Mouse (Mus musculus) kidney, embryonic 16.5 days (tissue): ENCODE data around the gene Gm43517. TPM values are rescaled to one million over a fixed set of nuclear protein-coding genes. Genes with fewer than 3 reads are reported as not detected.
A peak's percentile ranks its signal among the peaks of the same experiment; 100 is the strongest.

Experiments
- ATAC-seq: fragments of 200-750 bp; cut with Nextera tagmentation; 2 replicates; pipeline ENCODE4 v1.8.0; 2017; ENCODE audit warnings: moderate TSS enrichment; ENCODE audit not compliant: low FRiP score, low TSS enrichment
- H3K27ac ChIP-seq: fragments of 300-500 bp; sonication (generic); 2 replicates; pipeline ENCODE4 v1.5.1; 2014; ENCODE audit warnings: low read length
- H3K27me3 ChIP-seq: fragments of 300-500 bp; sonication (generic); 2 replicates; pipeline ENCODE4 v1.6.1; 2014; ENCODE audit warnings: low read length, control low read depth, mixed read lengths; ENCODE audit not compliant: insufficient read depth
- H3K36me3 ChIP-seq: fragments of 300-500 bp; sonication (generic); 2 replicates; pipeline ENCODE4 v1.6.1; 2014; ENCODE audit warnings: low read length, control low read depth, mixed read lengths; ENCODE audit not compliant: insufficient read depth
- H3K4me1 ChIP-seq: fragments of 300-500 bp; sonication (generic); 2 replicates; pipeline ENCODE4 v1.6.1; 2014; ENCODE audit warnings: low read length, control low read depth, mixed read lengths; ENCODE audit not compliant: insufficient read depth
- H3K4me2 ChIP-seq: fragments of 300-500 bp; sonication (generic); replicated peaks from 2 replicates; pipeline ENCODE4 v1.6.1; 2014; ENCODE audit warnings: low read depth, low read length
- H3K4me3 ChIP-seq: fragments of 300-500 bp; sonication (generic); 2 replicates; pipeline ENCODE4 v1.5.1; 2014; ENCODE audit warnings: mild to moderate bottlenecking, low read length
- H3K9ac ChIP-seq: fragments of 300-500 bp; sonication (generic); replicated peaks from 2 replicates; pipeline ENCODE4 v1.6.1; 2014; ENCODE audit warnings: low read length
- H3K9me3 ChIP-seq: fragments of 300-500 bp; sonication (generic); 2 replicates; pipeline ENCODE4 v1.6.1; 2016; ENCODE audit warnings: low read length, control low read depth
- WGBS: fragments of 180-500 bp; shearing (Covaris S2); extraction: QIAGEN DNeasy Blood & Tissue Kit; methylation state at CpG from one replicate; pipeline ENCODE4 v1.1.7; 2014; 5-methylcytosine and 5-hydroxymethylcytosine counted together
- polyA plus RNA-seq: library from polyadenylated mRNA; unstranded; fragments of >200 nt; fragmentation: Nextera tagmentation; extraction: Ambion mirVana; gene quantifications from 2 replicates; pipeline ENCODE4 v1.2.1, GENCODE M21; 2015

Gene Gm43517
- polyA plus RNA-seq, 1 experiment from 2014 or later: not detected

- 2% methylated on average over 23 of the region's 23 CpGs for WGBS
- H3K4me3 ChIP-seq: no peak overlapping the region
- peaks cover 72% of the 10 kb centered on the region for H3K27me3 ChIP-seq
Measured at GRCm38 (mm10) chr12:49385631-49385990, 637 bp downstream of the Gm43517 start.

GRCm38 (mm10) chr12:49386081-49386805 is 1.3 kb downstream of the Gm43517 start:
- H3K27ac ChIP-seq: no peak overlapping the region
- no peak overlapping the region for H3K4me3 ChIP-seq
- no peaks in the 10 kb centered on the region for H3K9me3 ChIP-seq
- no peak for ATAC-seq
- H3K4me1 ChIP-seq: peaks cover 11% of the 10 kb centered on the region
- no peak overlapping the region for H3K4me2 ChIP-seq
- no peak overlapping the region for H3K9ac ChIP-seq
- H3K27me3 ChIP-seq: peaks cover 71% of the 10 kb centered on the region
- WGBS: 15% methylated on average over 10 of the region's 10 CpGs
- no peaks in the 10 kb centered on the region for H3K36me3 ChIP-seq

More at GRCm38 (mm10) chr12:49385631-49385990, 637 bp downstream of the Gm43517 start:
- Histone ChIP-seq H3K27ac (no peak overlapping the region), H3K4me1 (peaks cover 11% of the 10 kb centered on the region), H3K9ac (no peak overlapping the region), H3K4me2 (no peak overlapping the region), H3K9me3 (no peaks in the 10 kb centered on the region), H3K36me3 (no peaks in the 10 kb centered on the region)
- ATAC-seq: no peak

- Histone ChIP-seq H3K4me1 (peaks cover 9% of the 10 kb centered on the region), H3K4me3 (no peak overlapping the region), H3K27ac (no peak overlapping the region), H3K4me2 (no peak overlapping the region), H3K9me3 (no peaks in the 10 kb centered on the region), H3K27me3 (peaks cover 72% of the 10 kb centered on the region), H3K36me3 (no peaks in the 10 kb centered on the region), H3K9ac (no peak overlapping the region)
- ATAC-seq: no peak
- 15% methylated on average over 2 of the region's 2 CpGs for WGBS
Measured at GRCm38 (mm10) chr12:49387856-49388598, 3.1 kb downstream of the Gm43517 start.

GRCm38 (mm10) chr12:49389666-49390065 is 4.7 kb downstream of the Gm43517 start:
- no peaks in the 10 kb centered on the region for H3K4me1 ChIP-seq
- H3K27me3 ChIP-seq: peaks cover 67% of the 10 kb centered on the region
- H3K4me2 ChIP-seq: no peak overlapping the region
- no peak overlapping the region for H3K9ac ChIP-seq
- no peak overlapping the region for H3K4me3 ChIP-seq
- 5% methylated on average over 5 of the region's 5 CpGs for WGBS
- ATAC-seq: no peak
- H3K36me3 ChIP-seq: no peaks in the 10 kb centered on the region
- no peak overlapping the region for H3K27ac ChIP-seq
- no peaks in the 10 kb centered on the region for H3K9me3 ChIP-seq

- no peak overlapping the region for H3K27ac ChIP-seq
- no peaks in the 10 kb centered on the region for H3K4me1 ChIP-seq
- H3K4me2 ChIP-seq: no peak overlapping the region
- H3K36me3 ChIP-seq: no peaks in the 10 kb centered on the region
- WGBS: 2% methylated on average over 13 of the region's 13 CpGs
- H3K4me3 ChIP-seq: no peak overlapping the region
- no peak overlapping the region for H3K9ac ChIP-seq
- no peak for ATAC-seq
- peaks cover 67% of the 10 kb centered on the region for H3K27me3 ChIP-seq
- no peaks in the 10 kb centered on the region for H3K9me3 ChIP-seq
Measured at GRCm38 (mm10) chr12:49390257-49390656, 5.3 kb downstream of the Gm43517 start.

GRCm38 (mm10) chr12:49390926-49391304 is 5.9 kb downstream of the Gm43517 start:
- Histone ChIP-seq H3K27ac (no peak overlapping the region), H3K4me3 (peak overlapping the region; percentile 2), H3K36me3 (no peaks in the 10 kb centered on the region), H3K27me3 (peaks cover 62% of the 10 kb centered on the region), H3K9me3 (no peaks in the 10 kb centered on the region), H3K4me2 (peak overlapping the region; percentile 35), H3K4me1 (no peaks in the 10 kb centered on the region), H3K9ac (no peak overlapping the region)
- WGBS: 2% methylated on average over 9 of the region's 9 CpGs
- no peak for ATAC-seq

- Histone ChIP-seq H3K4me1 (no peaks in the 10 kb centered on the region), H3K4me3 (peak overlapping the region; percentile 2), H3K9ac (no peak overlapping the region), H3K27me3 (peaks cover 60% of the 10 kb centered on the region), H3K36me3 (no peaks in the 10 kb centered on the region), H3K4me2 (peak overlapping the region; percentile 35), H3K27ac (no peak overlapping the region), H3K9me3 (no peaks in the 10 kb centered on the region)
- WGBS: under 1% methylated on average over 42 of the region's 42 CpGs
- peak; percentile 97 for ATAC-seq
Measured at GRCm38 (mm10) chr12:49391305-49392040, 6.5 kb downstream of the Gm43517 start.

GRCm38 (mm10) chr12:49392041-49392390 is 7.0 kb downstream of the Gm43517 start:
- no peaks in the 10 kb centered on the region for H3K4me1 ChIP-seq
- no peaks in the 10 kb centered on the region for H3K36me3 ChIP-seq
- no peaks in the 10 kb centered on the region for H3K9me3 ChIP-seq
- WGBS: 2% methylated on average over 10 of the region's 10 CpGs
- H3K9ac ChIP-seq: no peak overlapping the region
- H3K27me3 ChIP-seq: peaks cover 64% of the 10 kb centered on the region
- H3K4me2 ChIP-seq: no peak overlapping the region
- ATAC-seq: no peak
- H3K4me3 ChIP-seq: no peak overlapping the region
- H3K27ac ChIP-seq: no peak overlapping the region

GRCm38 (mm10) chr12:49392876-49393275 is 7.9 kb downstream of the Gm43517 start:
- H3K36me3 ChIP-seq: no peaks in the 10 kb centered on the region
- no peak overlapping the region for H3K27ac ChIP-seq
- H3K27me3 ChIP-seq: peaks cover 69% of the 10 kb centered on the region
- H3K9ac ChIP-seq: no peak overlapping the region
- H3K4me3 ChIP-seq: no peak overlapping the region
- no peak for ATAC-seq
- H3K9me3 ChIP-seq: no peaks in the 10 kb centered on the region
- no peaks in the 10 kb centered on the region for H3K4me1 ChIP-seq
- WGBS: 5% methylated on average over 5 of the region's 5 CpGs
- no peak overlapping the region for H3K4me2 ChIP-seq
